Mouse (Mus musculus) embryonic stem cell, embryonic (primary cell): ENCODE data around the gene Tnnc2.

Source experiments
- CTCF ChIA-PET, 4 experiments: fragments of 300-600 bp in 2 of 4; fragments of 350-600 bp in 2 of 4; sonication (Branson Sonifier 250); formaldehyde crosslinking; loops; one replicate each; lab custom pipeline; 2022; ENCODE audit warnings: inconsistent platforms in 2 of 4; lab: Charles Lee
- POLR2A ChIA-PET, 4 experiments: fragments of 300-600 bp in 2 of 4; fragments of 350-600 bp in 2 of 4; sonication (Branson Sonifier 250); formaldehyde crosslinking; loops; one replicate each; lab custom pipeline; 2022; ENCODE audit warnings: antibody characterized with exemption in 4 of 4, inconsistent platforms in 1 of 4; lab: Charles Lee

Gene Tnnc2

GRCm38 (mm10) chr2:164805332-164805718 is 25.6 kb upstream of the Tnnc2 start:
- ChIA-PET CTCF (interaction anchor here in 3 of 4 experiments (0.7 to 6.8 kb wide), 11 partner anchors 11 to 149 kb away, joined by 3 to 68 read pairs (median 4); partner anchors contain the start of genes Wfdc10 (in 1 of the 3), Wfdc9 (in 1 of the 3) and Zswim1 (in 1 of the 3)), POLR2A (interaction anchor here (0.6 to 24.1 kb wide), 102 partner anchors 9 to 1176 kb away, joined by 3 to 694 read pairs (median 6); partner anchors contain the start of genes Zswim1 (in 4 of the 4), Ctsa (in 3 of the 4), Neurl2 (in 3 of the 4) and Pcif1 (in 3 of the 4))

- ChIA-PET POLR2A (interaction anchor here (0.6 to 24.1 kb wide), 112 partner anchors 9 to 1763 kb away, joined by 3 to 694 read pairs (median 5); partner anchors contain the start of genes Zfp335 (in 4 of the 4), Zswim1 (in 4 of the 4), Ctsa (in 3 of the 4) and Neurl2 (in 3 of the 4)), CTCF (interaction anchor here (0.7 to 6.8 kb wide), 16 partner anchors 8 to 149 kb away, joined by 3 to 68 read pairs (median 4); partner anchors contain the start of genes Wfdc10 (in 1 of the 4), Wfdc9 (in 1 of the 4) and Zswim1 (in 1 of the 4))
Observed at GRCm38 (mm10) chr2:164804533-164805331, 25.0 kb upstream of the Tnnc2 start, which contains the start of the genes Acot8 and Zswim3. Gene Acot8, minus strand, starts transcription at chr2:164804882. Gene Zswim3, plus strand, starts transcription at chr2:164805098.

GRCm38 (mm10) chr2:164803921-164804313 is 24.1 kb upstream of the Tnnc2 start:
- CTCF ChIA-PET, result interaction anchor here (0.6 to 6.8 kb wide), 9 partner anchors 10 to 148 kb away, joined by 3 to 68 read pairs (median 10); partner anchors contain the start of genes Wfdc10 (in 1 of the 4), Wfdc9 (in 1 of the 4) and Zswim1 (in 1 of the 4)
- POLR2A ChIA-PET, result interaction anchor here (0.8 to 24.1 kb wide), 52 partner anchors 10 to 1762 kb away, joined by 3 to 694 read pairs (median 9); partner anchors contain the start of genes Ctsa (in 3 of the 4), Neurl2 (in 3 of the 4), Zswim1 (in 3 of the 4) and Gm20458 (in 2 of the 4)

- CTCF ChIA-PET, result interaction anchor here (0.6 to 6.8 kb wide), 10 partner anchors 9 to 1275 kb away, joined by 3 to 68 read pairs (median 6); partner anchors contain the start of genes Wfdc10 (in 1 of the 4) and Wfdc9 (in 1 of the 4)
- POLR2A ChIA-PET, result interaction anchor here in 3 of 4 experiments (0.6 to 24.1 kb wide), 38 partner anchors 9 to 343 kb away, joined by 3 to 694 read pairs (median 16); partner anchors contain the start of genes Ctsa (in 3 of the 3), Neurl2 (in 3 of the 3), Zswim1 (in 3 of the 3) and Pcif1 (in 2 of the 3)
Observed at GRCm38 (mm10) chr2:164803201-164803920, 23.6 kb upstream of the Tnnc2 start.

- CTCF ChIA-PET, result interaction anchor here in 1 of 4 experiments (0.6 to 0.8 kb wide), 2 partner anchors 12 to 237 kb away, joined by 3 read pairs; no protein-coding TSS in a partner anchor
- POLR2A ChIA-PET, result interaction anchor here in 3 of 4 experiments (0.9 to 24.1 kb wide), 12 partner anchors 8 to 59 kb away, joined by 3 to 694 read pairs (median 5); partner anchors contain the start of genes Ctsa (in 2 of the 3), Snx21 (in 2 of the 3), Spata25 (in 2 of the 3) and Zswim1 (in 2 of the 3)
Observed at GRCm38 (mm10) chr2:164800252-164801004, 20.7 kb upstream of the Tnnc2 start.

- POLR2A ChIA-PET, result interaction anchor here in 3 of 4 experiments (0.6 to 24.1 kb wide), 19 partner anchors 9 to 258 kb away, joined by 3 to 694 read pairs (median 5); partner anchors contain the start of genes Snx21 (in 2 of the 3), Zswim1 (in 2 of the 3), Ctsa (in 1 of the 3) and Pltp (in 1 of the 3)
- CTCF ChIA-PET, result interaction anchor here in 3 of 4 experiments (0.6 to 1.5 kb wide), 22 partner anchors 8 to 1328 kb away, joined by 3 to 9 read pairs (median 4); partner anchors contain the start of genes Zswim1 (in 2 of the 3), Snx21 (in 1 of the 3) and Ube2c (in 1 of the 3)
Observed at GRCm38 (mm10) chr2:164798554-164798953, 18.8 kb upstream of the Tnnc2 start.

- CTCF ChIA-PET, result interaction anchor here (0.6 to 6.8 kb wide), 6 partner anchors 9 to 81 kb away, joined by 3 to 91 read pairs (median 14); partner anchors contain the start of genes Snx21 (in 3 of the 4), Acot8 (in 1 of the 4) and Zswim3 (in 1 of the 4)
- POLR2A ChIA-PET, result interaction anchor here in 3 of 4 experiments (0.9 to 24.1 kb wide), 11 partner anchors 8 to 49 kb away, joined by 3 to 694 read pairs (median 42); partner anchors contain the start of genes Acot8 (in 3 of the 3), Zswim3 (in 3 of the 3), Ube2c (in 2 of the 3) and Zswim1 (in 2 of the 3)
Observed at GRCm38 (mm10) chr2:164795868-164796267, 16.1 kb upstream of the Tnnc2 start.

- POLR2A ChIA-PET, result interaction anchor here (0.6 to 24.1 kb wide), 64 partner anchors 9 to 271 kb away, joined by 3 to 694 read pairs (median 5); partner anchors contain the start of genes Acot8 (in 4 of the 4), Zswim3 (in 4 of the 4), Snx21 (in 3 of the 4) and Ube2c (in 3 of the 4)
- CTCF ChIA-PET, result interaction anchor here (0.5 to 6.8 kb wide), 101 partner anchors 9 to 1599 kb away, joined by 3 to 91 read pairs (median 5); partner anchors contain the start of genes Acot8 (in 4 of the 4), Snx21 (in 4 of the 4), Zswim3 (in 4 of the 4) and Ctsa (in 3 of the 4)
Observed at GRCm38 (mm10) chr2:164794293-164794692, 14.5 kb upstream of the Tnnc2 start.

- CTCF ChIA-PET, result interaction anchor here (0.5 to 6.8 kb wide), 114 partner anchors 8 to 1600 kb away, joined by 3 to 91 read pairs (median 5); partner anchors contain the start of genes Acot8 (in 4 of the 4), Snx21 (in 4 of the 4), Zswim1 (in 4 of the 4) and Zswim3 (in 4 of the 4)
- POLR2A ChIA-PET, result interaction anchor here (0.5 to 24.1 kb wide), 70 partner anchors 8 to 1729 kb away, joined by 3 to 694 read pairs (median 5); partner anchors contain the start of genes Acot8 (in 4 of the 4), Zswim3 (in 4 of the 4), Snx21 (in 3 of the 4) and Ube2c (in 3 of the 4)
Observed at GRCm38 (mm10) chr2:164793772-164794171, 14.0 kb upstream of the Tnnc2 start.

- CTCF ChIA-PET, result interaction anchor here (0.6 to 6.8 kb wide), 90 partner anchors 8 to 507 kb away, joined by 3 to 91 read pairs (median 5); partner anchors contain the start of genes Acot8 (in 4 of the 4), Zswim1 (in 4 of the 4), Zswim3 (in 4 of the 4) and Ctsa (in 3 of the 4)
Observed at GRCm38 (mm10) chr2:164793236-164793635, 13.5 kb upstream of the Tnnc2 start.

GRCm38 (mm10) chr2:164792400-164793190 is 12.8 kb upstream of the Tnnc2 start:
- ChIA-PET POLR2A (interaction anchor here in 3 of 4 experiments (0.6 to 24.1 kb wide), 42 partner anchors 8 to 1066 kb away, joined by 3 to 694 read pairs (median 8); partner anchors contain the start of genes Acot8 (in 3 of the 3), Snx21 (in 3 of the 3), Ube2c (in 3 of the 3) and Zswim1 (in 3 of the 3)), CTCF (interaction anchor here (0.6 to 6.8 kb wide), 60 partner anchors 8 to 508 kb away, joined by 3 to 91 read pairs (median 6); partner anchors contain the start of genes Acot8 (in 4 of the 4), Zswim1 (in 4 of the 4), Zswim3 (in 4 of the 4) and Snx21 (in 3 of the 4))

More at GRCm38 (mm10) chr2:164793236-164793635, 13.5 kb upstream of the Tnnc2 start:
- POLR2A ChIA-PET, result interaction anchor here (0.5 to 24.1 kb wide), 59 partner anchors 8 to 1730 kb away, joined by 3 to 694 read pairs (median 5); partner anchors contain the start of genes Acot8 (in 4 of the 4), Zswim3 (in 4 of the 4), Snx21 (in 3 of the 4) and Ube2c (in 3 of the 4)

GRCm38 (mm10) chr2:164791841-164792261 is 12.1 kb upstream of the Tnnc2 start:
- CTCF ChIA-PET, result interaction anchor here in 3 of 4 experiments (0.5 to 6.8 kb wide), 13 partner anchors 7 to 375 kb away, joined by 3 to 91 read pairs (median 4); partner anchors contain the start of genes Snx21 (in 2 of the 3), Acot8 (in 1 of the 3), Zswim1 (in 1 of the 3) and Zswim3 (in 1 of the 3)
- POLR2A ChIA-PET, result interaction anchor here in 3 of 4 experiments (1.0 to 24.1 kb wide), 16 partner anchors 7 to 122 kb away, joined by 3 to 694 read pairs (median 16); partner anchors contain the start of genes Acot8 (in 2 of the 3), Zswim1 (in 2 of the 3), Zswim3 (in 2 of the 3) and Ctsa (in 1 of the 3)

GRCm38 (mm10) chr2:164790451-164790850 is 10.7 kb upstream of the Tnnc2 start:
- ChIA-PET CTCF (interaction anchor here in 2 of 4 experiments (0.5 to 1.7 kb wide), 3 partner anchors 8 to 75 kb away, joined by 4 to 5 read pairs (median 4); no protein-coding TSS in a partner anchor), POLR2A (interaction anchor here in 2 of 4 experiments (1.7 to 24.1 kb wide), 8 partner anchors 11 to 45 kb away, joined by 4 to 694 read pairs (median 156); partner anchors contain the start of genes Acot8 (in 2 of the 2), Ctsa (in 2 of the 2), Neurl2 (in 2 of the 2) and Zswim1 (in 2 of the 2))
